Mouse (Mus musculus) frontal cortex, postnatal 10 days (tissue): ENCODE measurements at regions not wholly inside any gene's neighbourhood (a gene's known extent, or its start where the extent isn't known, plus 50 kb on each side); places are given as distances from the start of the nearest gene placed in this dataset.

Source experiments
- DNase-seq, 2 experiments: peaks; one replicate each; pipeline ENCODE4 v3.0.0; 2022; ENCODE audit warnings: low spot score in 2 of 2, mixed read lengths in 1 of 2

DNA sequence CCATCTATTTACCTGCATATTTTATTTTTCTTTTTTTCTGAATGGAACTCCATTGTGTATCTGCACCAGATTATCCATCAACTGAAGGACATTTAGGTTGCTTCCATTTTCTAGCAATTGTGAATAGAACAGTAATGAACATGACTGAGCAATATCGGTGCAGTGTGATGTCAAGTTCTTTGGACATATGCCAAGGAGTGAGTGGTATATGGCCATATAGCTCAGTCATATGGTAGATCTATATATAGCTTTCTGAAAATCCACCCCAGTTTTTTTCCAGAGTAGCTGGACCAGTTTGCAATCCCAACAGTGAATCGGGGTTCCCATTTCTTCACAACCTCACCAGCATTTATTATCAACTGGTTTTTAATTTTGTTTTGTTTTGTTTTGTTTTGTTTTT lies 52.0 kb upstream of the Tent5a start:
- no peak for DNase-seq
